Mouse (Mus musculus): ENCODE measurements around the gene Sqstm1.

Gene Sqstm1

GRCm38 (mm10) chr11:50162338-50163050 lies 48.1 kb downstream of the Sqstm1 start:
- DNase-seq, result no peak

- DNase-seq, result peak; percentile 60
Measured at GRCm38 (mm10) chr11:50161578-50162304, 48.9 kb downstream of the Sqstm1 start.

GRCm38 (mm10) chr11:50159347-50159746 lies 51.3 kb downstream of the Sqstm1 start:
- no peak for DNase-seq

GRCm38 (mm10) chr11:50158346-50158745 lies 52.3 kb downstream of the Sqstm1 start:
- no peak for DNase-seq

GRCm38 (mm10) chr11:50156725-50157258 lies 53.8 kb downstream of the Sqstm1 start:
- no peak for DNase-seq

- no peak for DNase-seq
Measured at GRCm38 (mm10) chr11:50155785-50156184, 54.8 kb downstream of the Sqstm1 start.

GRCm38 (mm10) chr11:50154777-50155520 lies 55.7 kb downstream of the Sqstm1 start:
- DNase-seq, result no peak

- DNase-seq, result no peak
Measured at GRCm38 (mm10) chr11:50154166-50154565, 56.5 kb downstream of the Sqstm1 start.

GRCm38 (mm10) chr11:50151374-50151773 lies 59.3 kb downstream of the Sqstm1 start:
- DNase-seq, result no peak

GRCm38 (mm10) chr11:50149603-50150150 lies 61.0 kb downstream of the Sqstm1 start:
- DNase-seq, result no peak

Data from right cerebral cortex, postnatal 14 days (tissue).